Mouse (Mus musculus) cerebellum, postnatal 25 days (tissue): ENCODE results near the gene Dclre1c.
A peak's percentile ranks its signal among the peaks of the same experiment; 100 is the strongest.

ENCODE experiments used
- DNase-seq, 2 experiments: peaks; one replicate each; pipeline ENCODE4 v3.0.0; 2021; ENCODE audit warnings: mixed read lengths in 2 of 2

Dclre1c gene

GRCm38 (mm10) chr2:3475746-3476251, 51.9 kb downstream of the Dclre1c start:
- no peak for DNase-seq

DNA sequence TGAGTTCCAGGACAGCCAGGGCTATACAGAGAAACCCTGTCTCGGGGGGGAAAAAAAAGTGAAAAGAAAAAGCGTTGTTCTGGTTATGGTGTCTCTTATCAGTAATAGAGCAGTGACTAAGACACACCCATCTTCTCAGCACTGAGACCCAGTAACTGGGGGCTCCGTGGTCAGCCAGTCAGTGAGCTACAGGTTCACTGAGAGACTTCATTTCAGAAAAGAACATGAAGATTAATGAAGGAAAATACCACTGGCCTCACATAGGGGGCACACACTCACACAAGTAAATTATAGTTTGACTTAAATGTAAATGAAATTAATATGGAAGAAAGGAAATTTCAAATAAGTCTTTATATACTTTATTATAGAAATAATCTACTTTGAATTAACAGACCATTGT, 56.3 kb downstream of the Dclre1c start:
- no peak for DNase-seq

DNA sequence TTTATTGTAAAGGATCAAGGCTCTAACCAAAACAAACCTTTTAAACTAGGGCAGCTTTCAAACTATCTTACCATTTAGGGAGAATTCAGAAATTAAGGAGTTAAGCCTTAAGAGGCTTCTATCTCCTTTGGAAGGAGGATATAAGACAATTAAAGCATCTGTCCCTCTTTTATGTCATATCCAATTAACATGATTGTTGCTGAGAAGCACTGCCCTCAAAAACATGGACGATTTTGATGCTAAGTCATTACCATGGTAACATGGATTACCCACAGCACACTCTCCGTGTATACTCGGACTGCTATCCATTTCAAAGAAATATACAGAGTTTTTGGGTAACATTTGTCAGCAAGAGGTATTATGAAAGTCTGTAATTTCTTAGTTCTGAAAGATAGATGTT, 65.9 kb downstream of the Dclre1c start:
- no peak for DNase-seq

DNA sequence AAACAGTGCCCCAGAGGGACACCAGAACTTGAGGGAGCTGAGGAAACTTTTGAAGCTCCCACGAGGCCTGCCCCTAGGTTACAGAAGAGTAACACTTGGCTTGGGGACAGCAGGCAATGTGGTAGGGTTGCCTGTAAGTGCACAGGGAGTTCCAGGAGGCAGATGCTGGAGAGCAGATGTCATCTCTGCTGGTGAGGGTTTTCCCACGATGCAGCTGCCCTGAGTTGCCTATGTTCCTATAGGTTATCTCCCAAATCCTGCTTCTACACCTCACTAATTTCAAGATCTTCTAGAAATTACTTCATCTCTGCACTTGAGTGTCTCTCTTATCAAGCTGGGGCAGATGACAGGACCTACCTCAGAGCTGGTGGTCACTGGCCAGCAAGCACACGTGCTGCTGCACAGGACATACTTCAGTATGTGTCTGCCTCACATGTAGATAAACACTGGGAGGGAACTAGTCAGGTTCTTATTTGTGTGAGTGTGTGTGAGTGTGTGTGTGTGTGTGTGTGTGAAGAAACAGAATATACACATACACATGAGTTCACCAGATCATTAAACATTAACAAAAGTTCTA, 70.0 kb downstream of the Dclre1c start:
- DNase-seq = no peak

GRCm38 (mm10) chr2:3499543-3499942, 75.6 kb downstream of the Dclre1c start:
- no peak for DNase-seq

- no peak for DNase-seq
Measured at GRCm38 (mm10) chr2:3500886-3501285, 77.0 kb downstream of the Dclre1c start.

DNA sequence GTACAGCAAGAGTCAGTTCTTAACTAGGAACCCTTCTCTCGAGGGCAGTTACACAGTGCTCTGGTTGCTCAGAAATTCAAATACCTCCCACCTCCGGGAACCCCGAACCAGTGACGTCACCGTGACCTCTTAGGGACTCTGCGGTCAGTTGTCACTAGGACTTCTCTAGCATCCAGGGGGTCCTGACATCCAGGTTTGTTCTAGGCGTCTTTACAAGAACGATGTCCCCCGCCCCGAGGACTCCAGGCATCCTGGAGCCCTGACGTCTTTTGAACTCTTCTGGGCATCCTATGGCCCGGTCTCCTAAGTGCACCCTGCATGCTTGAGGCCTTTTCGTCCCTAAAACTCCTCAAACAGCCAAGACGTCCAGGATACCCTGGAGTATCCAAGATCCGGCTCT, 88.1 kb downstream of the Dclre1c start:
- DNase-seq = peak in 1 of 2 experiments; percentile 36

DNA sequence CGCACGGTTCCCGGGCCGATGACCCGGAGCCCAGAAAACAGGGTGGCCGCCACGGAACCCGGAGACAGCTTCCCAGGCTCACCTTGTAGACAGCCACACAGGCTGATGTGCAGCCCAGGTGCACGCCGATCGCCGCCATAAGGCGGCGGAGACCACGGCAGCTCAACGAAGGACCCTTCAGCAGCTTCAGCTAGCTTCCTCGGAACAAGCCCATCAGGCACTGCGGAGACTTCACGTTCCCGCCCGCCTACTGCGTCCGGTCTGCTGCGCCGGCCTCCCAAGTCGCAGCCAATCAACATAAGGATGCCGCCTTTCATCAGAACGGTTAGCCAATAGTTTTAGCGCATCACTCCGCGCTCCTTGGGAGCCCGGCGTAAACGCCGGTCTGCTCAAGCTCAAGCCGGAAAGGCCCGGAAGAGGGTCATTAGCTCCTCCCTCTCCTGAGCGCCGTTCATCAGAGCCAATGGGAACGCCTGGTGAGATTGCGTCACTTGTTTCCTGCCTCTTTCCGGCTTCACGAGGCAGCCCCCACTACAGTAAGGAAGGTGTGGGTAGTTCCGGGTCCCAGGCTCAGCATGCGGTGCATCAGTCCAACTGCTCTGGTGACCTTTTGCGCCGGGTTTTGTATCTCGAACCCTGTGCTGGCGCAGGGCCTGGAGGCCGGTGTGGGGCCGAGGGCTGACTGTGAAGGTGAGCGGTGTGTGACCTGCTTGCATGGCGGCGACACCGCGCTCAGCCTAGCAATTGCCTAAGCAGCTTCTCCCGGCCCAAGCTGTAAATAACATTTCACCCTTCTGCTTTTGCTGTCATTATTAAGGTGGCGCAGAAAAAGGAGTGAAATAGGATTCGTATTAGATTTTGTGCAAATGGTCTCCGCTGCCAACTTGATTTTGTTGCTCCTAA, 88.9 kb downstream of the Dclre1c start, which contains the start of the genes Gm45902, Hspa14 and Cdnf:
TSS of gene Gm45902 (minus strand) at position 239 of the 903 bp plus-strand sequence.
TSS of gene Hspa14 (minus strand) at position 263 of the 903 bp plus-strand sequence.
TSS of gene Cdnf (plus strand) at position 479 of the 903 bp plus-strand sequence.
- peak; percentile 95 to 96 for DNase-seq
